ENCODE assay signal across 9 mouse cellular contexts in genomic region chr1:38241801-38242200, GRCm38 (mm10).
DNase-seq lines count a peak whose midpoint lies in the region; ATAC-seq lines count a peak whose summit lies in the region.
"Had no signal": no experiment of that assay in that cellular context is flagged by ENCODE, and none has a peak within 500 bp of the region (broad histone marks: within the 10 kb centered on the region; RNA-seq: fewer than 3 reads in every experiment).

No protein-coding gene starts in this region.

- DNase-seq in kidney, adult 11 months, result peak; percentile 73
- peak; percentile 52 for DNase-seq in gastrocnemius, postnatal 10 days
- peak; percentile 49 for DNase-seq in kidney, adult 18-20 months
- no peak for DNase-seq in left cerebral cortex, adult 18-20 months (ENCODE audit: low spot score in 2 of 2)
- no peak for DNase-seq in thymus, postnatal 4 days
- DNase-seq in lung, postnatal 14 days, result no peak
- DNase-seq: thymus, adult 18-20 months had no signal

- ATAC-seq in kidney, embryonic 14.5 days (ENCODE audit: low FRiP score, low TSS enrichment), result no peak
- ATAC-seq in liver, embryonic 16.5 days (ENCODE audit: low read depth), result no peak; the same call in 1 of the 2 replicates

- no peaks in the 10 kb centered on the region for H3K36me3 ChIP-seq in kidney, embryonic 14.5 days (ENCODE audit: control insufficient read depth, insufficient read depth, low read length)
- no peaks in the 10 kb centered on the region for H3K36me3 ChIP-seq in liver, embryonic 16.5 days (ENCODE audit: control insufficient read depth, insufficient read depth)

- H3K4me2 ChIP-seq in kidney, embryonic 14.5 days (replicated peaks; ENCODE audit: low read depth, low read length), result no peak overlapping the region
- no peak overlapping the region for H3K4me2 ChIP-seq in liver, embryonic 16.5 days (ENCODE audit: low read depth, low read length)

- H3K4me3 ChIP-seq in kidney, embryonic 14.5 days (ENCODE audit: low read length), result no peak overlapping the region
- H3K4me3 ChIP-seq in liver, embryonic 16.5 days (ENCODE audit: low read depth, low read length), result no peak overlapping the region

- peaks cover 10% of the 10 kb centered on the region for H3K4me1 ChIP-seq in kidney, embryonic 14.5 days (ENCODE audit: control insufficient read depth, insufficient read depth, low read length)
- peaks cover 2% of the 10 kb centered on the region; the same call in 1 of the 2 replicates for H3K4me1 ChIP-seq in liver, embryonic 16.5 days (ENCODE audit: control insufficient read depth, low read depth, low read length)

- 29% methylated on average over 4 of the region's 4 CpGs for WGBS in kidney, embryonic 14.5 days
- 48% methylated on average over 4 of the region's 4 CpGs for WGBS in liver, embryonic 16.5 days (ENCODE audit: insufficient replicate concordance)

- H3K9me3 ChIP-seq in kidney, embryonic 14.5 days (ENCODE audit: control insufficient read depth, low read length), result no peaks in the 10 kb centered on the region
- H3K9me3 ChIP-seq in liver, embryonic 16.5 days (replicated peaks; ENCODE audit: control insufficient read depth, low read length), result no peaks in the 10 kb centered on the region

- no peak overlapping the region for H3K9ac ChIP-seq in kidney, embryonic 14.5 days (ENCODE audit: low read depth, low read length)
- no peak overlapping the region for H3K9ac ChIP-seq in liver, embryonic 16.5 days (ENCODE audit: low read depth, low read length)

- no peaks in the 10 kb centered on the region for H3K27me3 ChIP-seq in kidney, embryonic 14.5 days (ENCODE audit: control insufficient read depth, insufficient read depth, low read length)
- no peaks in the 10 kb centered on the region for H3K27me3 ChIP-seq in liver, embryonic 16.5 days (ENCODE audit: control insufficient read depth, insufficient read depth, low read depth, low read length)

- no peak overlapping the region for H3K27ac ChIP-seq in kidney, embryonic 14.5 days (ENCODE audit: low read depth, low read length)
- peak overlapping the region; percentile 49 for H3K27ac ChIP-seq in liver, embryonic 16.5 days (ENCODE audit: low read length)

Comparison
In these comparisons a context has a peak if more than half of its experiments do, and no peak if none do; other contexts are left out.
1. DNase-seq: peak in kidney, adult 11 months (single experiment), gastrocnemius, postnatal 10 days (single experiment) and kidney, adult 18-20 months (single experiment); none in left cerebral cortex, adult 18-20 months (0 of 2), thymus, postnatal 4 days (single experiment) and lung, postnatal 14 days (single experiment).